20 mouse cellular contexts compared by ENCODE assay signal in genomic region chr14:110078351-110078750, GRCm38 (mm10).
DNase-seq lines count a peak whose midpoint lies in the region; ATAC-seq and TF ChIP-seq lines count a peak whose summit lies in the region.
"Had no signal": no experiment of that assay in that cellular context is flagged by ENCODE, and none has a peak within 500 bp of the region (broad histone marks: within the 10 kb centered on the region; RNA-seq: fewer than 3 reads in every experiment).

No protein-coding gene starts in this region.

- H3K27ac ChIP-seq in stomach, embryonic 14.5 days (ENCODE audit: low read length), result no peak overlapping the region
- no peak overlapping the region for H3K27ac ChIP-seq in stomach, postnatal 0 days (replicated peaks)
- H3K27ac ChIP-seq in embryonic facial prominence, embryonic 13.5 days, result peak overlapping the region; percentile 44; the same call in 1 of the 2 replicates
- no peak overlapping the region for H3K27ac ChIP-seq in limb, embryonic 10.5 days
- H3K27ac ChIP-seq in stomach, embryonic 16.5 days (ENCODE audit: low read length), result no peak overlapping the region
- H3K27ac ChIP-seq: heart, adult 2 months; hindbrain, postnatal 0 days had no signal

- no peaks in the 10 kb centered on the region for H3K4me1 ChIP-seq in stomach, embryonic 14.5 days (ENCODE audit: control insufficient read depth, insufficient read depth, low read length)
- no peaks in the 10 kb centered on the region for H3K4me1 ChIP-seq in stomach, postnatal 0 days (replicated peaks; ENCODE audit: control insufficient read depth, insufficient read depth)
- H3K4me1 ChIP-seq in embryonic facial prominence, embryonic 13.5 days, result no peaks in the 10 kb centered on the region
- no peaks in the 10 kb centered on the region for H3K4me1 ChIP-seq in limb, embryonic 10.5 days
- H3K4me1 ChIP-seq in stomach, embryonic 16.5 days (ENCODE audit: control insufficient read depth, insufficient read depth, low read length), result no peaks in the 10 kb centered on the region
- H3K4me1 ChIP-seq: megakaryocyte, embryonic 14.5 days had no signal

- H3K9ac ChIP-seq in stomach, embryonic 14.5 days (replicated peaks; ENCODE audit: low read depth, low read length), result no peak overlapping the region
- H3K9ac ChIP-seq in stomach, postnatal 0 days (ENCODE audit: low read length), result no peak overlapping the region
- no peak overlapping the region for H3K9ac ChIP-seq in embryonic facial prominence, embryonic 13.5 days
- no peak overlapping the region for H3K9ac ChIP-seq in stomach, embryonic 16.5 days (ENCODE audit: low read length)
- H3K9ac ChIP-seq: liver, postnatal 0 days had no signal

- ATAC-seq in stomach, embryonic 14.5 days (ENCODE audit: insufficient number of reproducible peaks, insufficient read depth, low FRiP score, low read depth), result peak; percentile 79; the same call in 1 of the 2 replicates
- no peak for ATAC-seq in stomach, postnatal 0 days (ENCODE audit: low FRiP score, low TSS enrichment)
- peak; percentile 85 for ATAC-seq in embryonic facial prominence, embryonic 13.5 days (ENCODE audit: insufficient number of reproducible peaks, insufficient read depth, low FRiP score, low TSS enrichment, low read depth)
- peak; percentile 84 for ATAC-seq in stomach, embryonic 16.5 days (ENCODE audit: insufficient read depth, low FRiP score)
- ATAC-seq: hindbrain, postnatal 0 days; liver, postnatal 0 days; midbrain, embryonic 16.5 days had no signal

- WGBS in stomach, embryonic 14.5 days, result 33% methylated on average over 6 of the region's 6 CpGs
- WGBS in stomach, postnatal 0 days, result 57% methylated on average over 6 of the region's 6 CpGs
- WGBS in embryonic facial prominence, embryonic 13.5 days, result 25% methylated on average over 6 of the region's 6 CpGs
- 41% methylated on average over 6 of the region's 6 CpGs for WGBS in limb, embryonic 10.5 days
- 39% methylated on average over 6 of the region's 6 CpGs for WGBS in stomach, embryonic 16.5 days

- DNase-seq in stomach, postnatal 0 days (ENCODE audit: low spot score), result no peak
- peak; percentile 45 for DNase-seq in limb, embryonic 10.5 days (ENCODE audit: low spot score)
- DNase-seq in adrenal gland, postnatal 10 days, result no peak
- DNase-seq in cerebellum, postnatal 14 days, result no peak
- no peak for DNase-seq in urinary bladder, postnatal 36 days (ENCODE audit: low spot score in 2 of 2)
- DNase-seq: adrenal gland, adult 8-10 months; cerebellum, adult 9-11 months; heart, adult 2 months; heart, postnatal 36 days; kidney, postnatal 4 days; liver, postnatal 0 days; lung, postnatal 14 days; retina, postnatal 1 day; thymus, postnatal 4 days had no signal

- no peaks in the 10 kb centered on the region for H3K9me3 ChIP-seq in stomach, embryonic 14.5 days (ENCODE audit: control insufficient read depth, low read depth, low read length)
- no peaks in the 10 kb centered on the region for H3K9me3 ChIP-seq in stomach, postnatal 0 days (ENCODE audit: control insufficient read depth, low read length)
- no peaks in the 10 kb centered on the region for H3K9me3 ChIP-seq in embryonic facial prominence, embryonic 13.5 days
- no peaks in the 10 kb centered on the region for H3K9me3 ChIP-seq in limb, embryonic 10.5 days (replicated peaks)
- H3K9me3 ChIP-seq in stomach, embryonic 16.5 days (replicated peaks; ENCODE audit: control insufficient read depth, low read length), result no peaks in the 10 kb centered on the region
- H3K9me3 ChIP-seq: megakaryocyte, embryonic 14.5 days had no signal

- TF ChIP-seq CTCF in stomach, postnatal 0 days (IDR thresholded peaks at IDR 0.05; ENCODE audit: low read depth), result no peak

- H3K27me3 ChIP-seq in stomach, embryonic 14.5 days (ENCODE audit: control insufficient read depth, insufficient read depth, low read length), result no peaks in the 10 kb centered on the region
- H3K27me3 ChIP-seq in stomach, postnatal 0 days (ENCODE audit: control insufficient read depth, insufficient read depth, low read length), result no peaks in the 10 kb centered on the region
- H3K27me3 ChIP-seq in embryonic facial prominence, embryonic 13.5 days, result no peaks in the 10 kb centered on the region
- H3K27me3 ChIP-seq in limb, embryonic 10.5 days (ENCODE audit: low read depth, poor library complexity, severe bottlenecking), result no peaks in the 10 kb centered on the region
- H3K27me3 ChIP-seq in stomach, embryonic 16.5 days (ENCODE audit: control insufficient read depth, insufficient read depth, low read length), result no peaks in the 10 kb centered on the region
- H3K27me3 ChIP-seq: megakaryocyte, embryonic 14.5 days had no signal

- no peak overlapping the region for H3K4me3 ChIP-seq in stomach, embryonic 14.5 days (ENCODE audit: low read depth, low read length)
- no peak overlapping the region for H3K4me3 ChIP-seq in stomach, postnatal 0 days (ENCODE audit: low read depth, low read length)
- H3K4me3 ChIP-seq in embryonic facial prominence, embryonic 13.5 days, result no peak overlapping the region
- H3K4me3 ChIP-seq in limb, embryonic 10.5 days, result no peak overlapping the region
- no peak overlapping the region for H3K4me3 ChIP-seq in stomach, embryonic 16.5 days (replicated peaks; ENCODE audit: low read length)
- H3K4me3 ChIP-seq: heart, adult 2 months; megakaryocyte, embryonic 14.5 days had no signal

- H3K4me2 ChIP-seq in stomach, embryonic 14.5 days (replicated peaks; ENCODE audit: low read depth, low read length), result no peak overlapping the region
- no peak overlapping the region for H3K4me2 ChIP-seq in stomach, postnatal 0 days (replicated peaks; ENCODE audit: low read depth)
- H3K4me2 ChIP-seq in embryonic facial prominence, embryonic 13.5 days, result no peak overlapping the region
- no peak overlapping the region for H3K4me2 ChIP-seq in stomach, embryonic 16.5 days (ENCODE audit: low read depth, low read length)

- no peaks in the 10 kb centered on the region for H3K36me3 ChIP-seq in stomach, embryonic 14.5 days (ENCODE audit: control insufficient read depth, insufficient read depth, low read length)
- no peaks in the 10 kb centered on the region for H3K36me3 ChIP-seq in stomach, postnatal 0 days (ENCODE audit: control insufficient read depth, insufficient read depth, low read length)
- no peaks in the 10 kb centered on the region for H3K36me3 ChIP-seq in embryonic facial prominence, embryonic 13.5 days
- H3K36me3 ChIP-seq in limb, embryonic 10.5 days, result no peaks in the 10 kb centered on the region
- no peaks in the 10 kb centered on the region for H3K36me3 ChIP-seq in stomach, embryonic 16.5 days (ENCODE audit: control insufficient read depth, insufficient read depth, low read length)

- TF ChIP-seq EP300 in stomach, postnatal 0 days (optimal IDR thresholded peaks at IDR 0.05), result no peak
